Mouse (Mus musculus) myocyte (in vitro differentiated cells): ENCODE results near the gene Slc37a4. TPM values are rescaled to one million over a fixed set of nuclear protein-coding genes. Genes with fewer than 3 reads are reported as not detected.
A peak's percentile ranks its signal among the peaks of the same experiment; 100 is the strongest.
"Not testable (repeated sequence)": the region's sequence is repeated elsewhere in the genome, so short reads cannot be mapped to it uniquely, and the experiment has no call there.

ENCODE experiments used
- H3K27me3 ChIP-seq: one replicate; pipeline ENCODE4 v1.6.1; 2011; ENCODE audit not compliant: control insufficient read depth, insufficient read depth, insufficient read length
- H3K36me3 ChIP-seq: one replicate; pipeline ENCODE4 v1.6.1; 2011; ENCODE audit not compliant: control insufficient read depth, insufficient read depth
- H3K4me2 ChIP-seq: one replicate; pipeline ENCODE4 v1.6.1; 2011; ENCODE audit warnings: low read depth, control low read depth
- H3K4me3 ChIP-seq: one replicate; pipeline ENCODE4 v1.5.1; 2011; ENCODE audit warnings: mild to moderate bottlenecking, control low read depth, moderate library complexity
- H3K79me2 ChIP-seq: one replicate; pipeline ENCODE4 v1.6.1; 2011; ENCODE audit not compliant: control insufficient read depth, insufficient read depth
- H3ac ChIP-seq: one replicate; pipeline ENCODE4 v1.6.1; 2011; ENCODE audit not compliant: control insufficient read depth, insufficient read length
- CEBPB ChIP-seq: IDR thresholded peaks from 2 replicates; pipeline ENCODE4 v1.6.1; 2011; ENCODE audit warnings: mild to moderate bottlenecking, moderate library complexity; ENCODE audit not compliant: poor library complexity, insufficient read depth, severe bottlenecking
- E2F4 ChIP-seq: IDR thresholded peaks from one replicate; pipeline ENCODE4 v1.6.1; 2011; ENCODE audit warnings: mild to moderate bottlenecking, control low read depth, moderate library complexity; ENCODE audit not compliant: insufficient read depth
- MAX ChIP-seq: IDR thresholded peaks from one replicate; pipeline ENCODE4 v1.6.1; 2011; ENCODE audit warnings: low read depth, mild to moderate bottlenecking, control low read depth
- MYOD1 ChIP-seq, 3 experiments: IDR thresholded peaks; one replicate each; pipeline ENCODE4 v1.6.1; 2011; ENCODE audit warnings: control low read depth in 2 of 3, low read depth in 2 of 3, mild to moderate bottlenecking in 2 of 3, moderate library complexity in 1 of 3; ENCODE audit not compliant: insufficient read length in 2 of 3, control insufficient read depth in 1 of 3
- MYOG ChIP-seq, 3 experiments: IDR thresholded peaks; one replicate each; pipeline ENCODE4 v1.6.1; 2011; ENCODE audit warnings: control low read depth in 2 of 3, low read depth in 2 of 3, mild to moderate bottlenecking in 2 of 3; ENCODE audit not compliant: insufficient read length in 2 of 3, control insufficient read depth in 1 of 3, insufficient read depth in 1 of 3
- POLR2A ChIP-seq: IDR thresholded peaks from one replicate; pipeline ENCODE4 v1.6.1; 2011; ENCODE audit warnings: low read depth, mild to moderate bottlenecking, control low read depth, moderate library complexity; ENCODE audit not compliant: insufficient read length
- POLR2AphosphoS2 ChIP-seq: IDR thresholded peaks from one replicate; pipeline ENCODE4 v1.6.1; 2011; ENCODE audit warnings: low read depth, control low read depth; ENCODE audit not compliant: insufficient read length
- REST ChIP-seq: IDR thresholded peaks from one replicate; pipeline ENCODE4 v1.6.1; 2011; ENCODE audit warnings: mild to moderate bottlenecking, control low read depth, moderate library complexity; ENCODE audit not compliant: insufficient read depth, insufficient read length
- SRF ChIP-seq: IDR thresholded peaks from one replicate; pipeline ENCODE4 v1.6.1; 2011; ENCODE audit warnings: low read depth; ENCODE audit not compliant: control insufficient read depth, insufficient read length
- TCF12 ChIP-seq: IDR thresholded peaks from one replicate; pipeline ENCODE4 v1.6.1; 2011; ENCODE audit warnings: mild to moderate bottlenecking, control low read depth; ENCODE audit not compliant: poor library complexity, insufficient read depth, severe bottlenecking
- TCF3 ChIP-seq: IDR thresholded peaks from one replicate; pipeline ENCODE4 v1.6.1; 2011; ENCODE audit warnings: low read depth, control low read depth; ENCODE audit not compliant: insufficient read length
- USF1 ChIP-seq: IDR thresholded peaks from one replicate; pipeline ENCODE4 v1.6.1; 2011; ENCODE audit warnings: low read depth, mild to moderate bottlenecking, control low read depth, moderate library complexity
- polyA plus RNA-seq: library from polyadenylated mRNA; unstranded; fragments of >200 nt; fragmentation: generic; extraction: Trizol; gene quantifications from one replicate; pipeline ENCODE4 v1.2.1, GENCODE M21; 2012; ENCODE audit warnings: missing spikeins

Slc37a4 gene
- polyA plus RNA-seq, 1 experiment: 20.8 TPM

GRCm38 (mm10) chr9:44418519-44419385, 22.1 kb downstream of the Slc37a4 start, which contains the start of gene Ccdc84:
Ccdc84 (minus strand) TSS chr9:44418569.
- H3ac ChIP-seq: peak within 1 kb of the TSS; percentile 21
- H3K36me3 ChIP-seq: peaks cover 7% of the 10 kb centered on the region
- peak within 1 kb of the TSS; percentile 83 for H3K4me3 ChIP-seq
- peaks cover 7% of the 10 kb centered on the region for H3K79me2 ChIP-seq
- H3K4me2 ChIP-seq: peak within 1 kb of the TSS; percentile 89
- no peaks in the 10 kb centered on the region for H3K27me3 ChIP-seq
- no peak for TF ChIP-seq REST
- no peak for TF ChIP-seq MYOG (IDR thresholded peaks at IDR 0.05; ENCODE audit: control insufficient read depth in 1 of 3, insufficient read depth in 1 of 3, insufficient read length in 2 of 3, low read depth in 2 of 3)
- TF ChIP-seq E2F4: no peak
- no peak for TF ChIP-seq TCF12
- TF ChIP-seq USF1: no peak
- no peak for TF ChIP-seq CEBPB
- no peak for TF ChIP-seq POLR2AphosphoS2
- TF ChIP-seq TCF3: no peak
- TF ChIP-seq SRF: no peak
- no peak for TF ChIP-seq MAX
- TF ChIP-seq POLR2A: no peak
- TF ChIP-seq MYOD1 (IDR thresholded peaks at IDR 0.05; ENCODE audit: control insufficient read depth in 1 of 3, insufficient read length in 2 of 3, low read depth in 2 of 3): no peak

GRCm38 (mm10) chr9:44419730-44420129, 23.1 kb downstream of the Slc37a4 start:
- not testable (repeated sequence) for H3K36me3 ChIP-seq

GRCm38 (mm10) chr9:44420280-44420898, 23.7 kb downstream of the Slc37a4 start:
- Histone ChIP-seq H3K36me3 (peaks cover 4% of the 10 kb centered on the region), H3K4me3 (no peak overlapping the region), H3K27me3 (no peaks in the 10 kb centered on the region), H3K79me2 (peaks cover 7% of the 10 kb centered on the region), H3ac (no peak overlapping the region), H3K4me2 (no peak overlapping the region)
- TF ChIP-seq POLR2A (no peak), MAX (no peak), SRF (no peak), TCF12 (no peak), CEBPB (no peak), POLR2AphosphoS2 (no peak), REST (no peak), TCF3 (no peak), MYOG (IDR thresholded peaks at IDR 0.05; ENCODE audit: control insufficient read depth in 1 of 3, insufficient read depth in 1 of 3, insufficient read length in 2 of 3, low read depth in 2 of 3) (no peak), MYOD1 (IDR thresholded peaks at IDR 0.05; ENCODE audit: control insufficient read depth in 1 of 3, insufficient read length in 2 of 3, low read depth in 2 of 3) (no peak), USF1 (no peak), E2F4 (no peak)

More at GRCm38 (mm10) chr9:44419730-44420129, 23.1 kb downstream of the Slc37a4 start:
- not testable (repeated sequence) for H3ac ChIP-seq, H3K4me2 ChIP-seq, H3K27me3 ChIP-seq, H3K79me2 ChIP-seq, H3K4me3 ChIP-seq

- H3K4me2 ChIP-seq: no peak overlapping the region
- TF ChIP-seq MYOG (IDR thresholded peaks at IDR 0.05; ENCODE audit: control insufficient read depth in 1 of 3, insufficient read depth in 1 of 3, insufficient read length in 2 of 3, low read depth in 2 of 3) (no peak), CEBPB (no peak), E2F4 (no peak), USF1 (no peak), REST (no peak), SRF (no peak), POLR2AphosphoS2 (no peak), MYOD1 (IDR thresholded peaks at IDR 0.05; ENCODE audit: control insufficient read depth in 1 of 3, insufficient read length in 2 of 3, low read depth in 2 of 3) (no peak), POLR2A (no peak), TCF12 (no peak), TCF3 (no peak), MAX (no peak)
- no peak overlapping the region for H3K4me3 ChIP-seq
- no peaks in the 10 kb centered on the region for H3K79me2 ChIP-seq
- H3K27me3 ChIP-seq: no peaks in the 10 kb centered on the region
- no peaks in the 10 kb centered on the region for H3K36me3 ChIP-seq
- no peak overlapping the region for H3ac ChIP-seq
Measured at GRCm38 (mm10) chr9:44423576-44423975, 26.9 kb downstream of the Slc37a4 start.
